Mouse (Mus musculus): ENCODE data around the gene Apbb2.

DNA sequence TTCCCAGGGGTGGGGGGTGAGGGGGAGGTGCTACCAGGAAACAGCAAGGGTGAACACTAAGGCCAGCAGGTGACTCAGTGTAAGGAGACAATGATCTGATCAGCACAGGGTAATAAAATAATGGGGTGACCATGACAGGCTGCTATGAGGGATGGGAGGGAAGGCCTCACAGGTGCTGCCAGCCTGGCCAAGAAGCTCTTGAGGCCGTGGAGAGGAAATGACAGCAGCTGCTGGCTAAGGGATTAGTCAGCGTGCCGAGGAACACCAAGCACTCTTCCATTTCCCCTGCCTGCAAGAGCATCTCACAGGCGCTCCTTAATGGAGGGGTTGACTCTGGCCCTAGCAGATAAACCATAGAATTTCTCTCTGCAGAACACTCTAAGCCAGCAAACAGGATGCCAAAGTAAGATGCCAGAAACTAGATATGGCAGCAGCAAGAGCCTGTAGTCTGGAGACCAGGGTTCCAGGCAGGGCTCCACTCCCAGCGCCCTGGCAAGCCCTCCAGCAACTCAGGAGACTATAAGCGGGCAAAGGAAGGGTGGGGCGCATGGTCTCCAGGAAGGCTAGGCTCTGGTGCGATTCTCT, 58.9 kb downstream of the Apbb2 start:
- no peak for TF ChIP-seq MAX (IDR thresholded peaks at IDR 0.05)
- no peak for TF ChIP-seq CTCF (IDR thresholded peaks at IDR 0.05; ENCODE audit: control insufficient read depth, insufficient read depth, insufficient read length)
- peak; percentile 13 for TF ChIP-seq FOSL1 (IDR thresholded peaks at IDR 0.05; ENCODE audit: insufficient read depth, low read length, poor library complexity, severe bottlenecking)
- no peak for TF ChIP-seq MYOG (IDR thresholded peaks at IDR 0.05; ENCODE audit: control insufficient read depth, extremely low read depth, insufficient read length)
- peak; percentile 94 for TF ChIP-seq MYOD1 (IDR thresholded peaks at IDR 0.05; ENCODE audit: control insufficient read depth, insufficient read length, low read depth)
- no peak for TF ChIP-seq USF1 (IDR thresholded peaks at IDR 0.05; ENCODE audit: low read depth)
